Mouse (Mus musculus): ENCODE measurements at regions not wholly inside any gene's neighbourhood (a gene's known extent, or its start where the extent isn't known, plus 50 kb on each side); places are given as distances from the start of the nearest gene placed in this dataset.

DNA sequence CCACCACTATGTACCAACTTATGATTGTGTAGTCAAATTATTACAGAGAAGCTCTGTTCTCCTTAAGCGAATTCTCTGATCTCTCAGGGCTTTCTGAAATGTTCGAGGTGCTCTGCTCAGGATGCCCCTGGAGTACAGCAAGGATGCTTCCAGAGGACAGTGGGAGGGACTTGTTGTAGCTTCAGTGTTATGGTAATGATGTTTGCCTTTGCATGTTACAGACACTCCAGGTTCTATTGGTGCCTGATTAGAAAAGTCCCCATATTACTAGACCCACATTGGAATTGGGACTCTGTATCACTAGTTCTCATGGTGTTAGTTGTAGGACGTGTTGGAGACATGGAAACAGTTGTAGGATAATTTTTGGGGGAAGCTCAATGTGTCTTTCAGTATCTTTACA lies 96.0 kb downstream of the Epdr1 start:
- DNase-seq, result no peak

DNA sequence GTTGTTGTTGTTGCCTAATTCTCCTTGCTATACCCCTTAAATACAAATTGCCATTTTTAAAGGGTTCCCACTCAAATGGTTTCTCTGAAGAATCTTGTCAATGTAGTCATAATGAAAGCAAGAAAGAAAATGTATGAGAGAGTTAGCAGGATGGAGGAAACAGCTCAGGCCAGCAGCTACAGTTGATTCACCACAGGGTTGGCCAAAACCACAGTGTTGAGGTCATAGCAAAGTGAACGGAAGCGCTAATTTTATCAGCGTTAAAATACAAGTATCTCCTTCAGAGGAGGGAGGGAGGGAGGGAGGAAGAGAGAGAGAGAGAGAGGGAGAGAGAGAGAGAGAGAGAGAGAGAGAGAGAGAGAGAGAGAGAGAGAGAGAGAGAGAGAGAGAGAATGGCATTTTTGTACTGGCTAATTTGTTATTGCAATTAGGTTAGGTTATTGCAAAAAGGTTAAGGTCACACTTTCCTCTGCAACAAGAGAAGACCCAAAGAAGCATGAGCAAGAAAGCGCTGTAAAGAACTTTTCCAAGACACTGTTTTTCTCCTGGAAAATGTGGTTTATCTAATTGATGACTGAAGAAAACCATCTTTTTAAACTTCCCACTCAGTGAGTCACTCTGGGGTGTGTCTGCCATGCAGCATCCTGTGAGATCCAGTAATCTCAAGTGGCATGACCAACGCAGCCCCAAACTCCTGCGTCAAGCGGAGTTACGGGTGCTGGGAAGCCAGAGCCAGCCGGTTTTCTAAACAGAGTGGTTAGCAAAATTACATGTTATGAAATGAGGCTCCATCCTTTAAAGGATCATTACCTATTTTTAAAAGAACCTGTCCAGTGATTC lies 101.6 kb downstream of the Epdr1 start:
- no peak for DNase-seq

DNA sequence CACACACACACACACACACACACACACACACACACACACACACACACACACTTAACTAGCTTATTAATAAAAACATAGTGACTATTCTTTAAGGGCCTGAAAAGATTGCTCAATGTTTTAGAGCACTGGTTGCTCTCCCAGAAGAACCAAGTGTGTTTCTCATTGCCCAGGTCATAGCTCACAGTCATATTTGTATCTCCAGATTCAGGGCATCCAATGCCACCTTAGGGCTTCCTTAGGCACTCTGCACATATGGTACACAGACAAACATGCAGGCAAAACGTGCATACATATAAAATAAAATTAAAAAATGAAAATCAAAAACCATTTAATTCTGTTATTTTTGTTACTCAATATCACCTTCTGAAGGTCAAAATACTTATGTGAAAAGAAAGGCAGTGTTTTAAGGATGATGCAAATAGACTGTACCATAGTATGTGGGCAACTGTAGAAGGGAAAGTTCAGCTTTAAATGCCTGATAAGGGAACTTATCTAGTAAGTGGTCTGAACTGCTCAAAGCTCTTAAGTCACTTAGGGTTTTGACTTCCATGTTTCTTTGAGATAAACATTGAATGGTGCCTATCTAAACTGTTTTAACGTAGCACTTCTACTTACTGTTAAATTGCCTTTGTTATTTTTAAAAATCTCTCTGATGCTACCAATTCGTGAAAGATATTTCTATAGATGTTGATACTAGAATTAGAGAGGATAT lies 104.7 kb downstream of the Epdr1 start:
- no peak for DNase-seq

GRCm38 (mm10) chr13:19506543-19506942 lies 110.9 kb upstream of the Stard3nl start:
- no peak for DNase-seq

DNA sequence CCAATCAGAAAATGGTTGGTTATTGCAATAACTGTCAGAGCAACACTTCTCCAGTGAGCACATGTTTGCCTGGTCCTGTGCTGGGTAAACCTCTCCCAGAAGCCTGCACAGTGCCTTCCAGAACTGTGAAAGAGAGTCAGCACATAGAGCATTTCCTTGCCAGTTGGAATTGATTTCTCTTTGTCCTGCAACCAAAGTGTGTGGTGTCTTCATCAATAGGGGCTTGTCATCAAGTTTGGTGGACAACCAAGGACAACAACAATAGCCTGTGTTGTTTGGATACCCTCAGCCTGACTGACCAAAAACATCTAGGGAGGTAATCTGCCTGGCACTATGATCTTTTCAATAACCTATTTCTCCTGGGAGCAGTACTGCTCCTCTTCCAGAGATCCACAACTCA lies 108.6 kb upstream of the Stard3nl start:
- no peak for DNase-seq

GRCm38 (mm10) chr13:19482198-19482597 lies 86.6 kb upstream of the Stard3nl start:
- DNase-seq, result no peak

DNA sequence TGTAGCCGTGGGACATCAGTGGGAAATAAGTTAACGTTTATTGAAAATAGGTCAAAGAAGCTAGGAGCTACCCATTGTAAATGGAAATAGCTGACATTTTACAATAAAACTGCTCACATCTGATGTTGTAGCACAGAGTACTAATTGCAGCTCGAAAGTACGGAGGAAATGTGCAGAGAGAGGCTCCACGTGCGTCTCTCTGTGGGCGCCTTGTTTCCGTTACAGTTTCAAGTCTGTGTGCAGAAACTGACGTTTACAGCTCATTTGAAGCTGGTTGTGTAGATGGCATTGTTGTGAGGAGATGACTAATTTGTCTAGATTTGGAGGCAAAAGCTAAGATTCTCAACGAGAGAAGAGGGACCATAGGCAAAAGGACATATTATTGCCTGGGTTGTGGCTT lies 78.4 kb upstream of the Stard3nl start:
- DNase-seq, result peak; percentile 27

GRCm38 (mm10) chr13:19470729-19471128 lies 75.1 kb upstream of the Stard3nl start:
- DNase-seq, result no peak

- DNase-seq, result no peak
Observed at GRCm38 (mm10) chr13:19466722-19467384, 71.3 kb upstream of the Stard3nl start.

GRCm38 (mm10) chr13:19462966-19463365 lies 67.4 kb upstream of the Stard3nl start:
- DNase-seq, result no peak

- DNase-seq, result no peak
Observed at GRCm38 (mm10) chr13:19449387-19449786, 53.8 kb upstream of the Stard3nl start.
